Mouse (Mus musculus): ENCODE measurements around the gene Armc3. TPM values are rescaled to one million over a fixed set of nuclear protein-coding genes. Genes with fewer than 3 reads are reported as not detected.

Armc3 gene
- total RNA-seq, 2 experiments from 2014 or later: 1.1 to 1.4 TPM

DNA sequence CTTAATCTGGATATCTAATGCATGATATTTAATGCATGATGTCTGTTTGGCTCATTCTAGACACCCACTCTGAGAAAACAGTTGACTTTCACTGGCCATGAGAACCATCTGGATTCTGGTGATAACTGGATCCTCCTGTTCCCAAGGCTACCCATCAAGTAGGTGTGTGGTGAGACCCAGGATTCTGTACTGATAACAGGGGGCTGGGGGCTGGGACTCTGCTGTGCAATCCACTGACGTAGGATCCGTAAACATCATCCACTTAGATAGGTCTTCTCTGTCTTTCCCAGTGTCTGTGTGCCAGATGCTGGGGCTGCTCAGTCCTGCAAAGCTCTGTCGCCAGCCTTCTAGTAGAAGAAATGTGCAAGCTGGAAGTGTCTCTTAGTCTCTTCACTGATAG, 149.4 kb downstream of the Armc3 start:
- no peak for DNase-seq (ENCODE audit: low spot score in 2 of 2)

DNA sequence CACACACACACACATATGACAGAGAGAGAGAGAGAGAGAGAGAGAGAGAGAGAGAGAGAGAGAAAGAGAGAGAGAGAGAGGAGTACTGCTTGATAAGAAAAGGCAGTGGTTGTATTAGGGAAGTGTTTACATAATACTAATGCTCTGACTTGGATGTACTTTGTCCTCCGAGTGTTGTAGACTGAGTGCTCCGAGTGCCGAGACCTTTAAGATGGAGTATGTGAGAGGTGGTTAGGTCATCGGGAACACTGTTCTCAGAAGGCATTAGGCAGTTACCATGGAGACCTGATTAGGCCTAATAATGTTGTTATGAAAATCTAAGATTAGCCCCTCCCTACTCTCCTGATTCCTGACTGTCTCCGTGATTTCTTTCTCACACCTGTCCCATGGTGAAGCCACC, 151.1 kb downstream of the Armc3 start:
- no peak for DNase-seq (ENCODE audit: low spot score in 2 of 2)

- DNase-seq (ENCODE audit: low spot score in 2 of 2): no peak
These were observed 152.6 kb downstream of the Armc3 start for GRCm38 (mm10) chr2:19351615-19352253.

DNA sequence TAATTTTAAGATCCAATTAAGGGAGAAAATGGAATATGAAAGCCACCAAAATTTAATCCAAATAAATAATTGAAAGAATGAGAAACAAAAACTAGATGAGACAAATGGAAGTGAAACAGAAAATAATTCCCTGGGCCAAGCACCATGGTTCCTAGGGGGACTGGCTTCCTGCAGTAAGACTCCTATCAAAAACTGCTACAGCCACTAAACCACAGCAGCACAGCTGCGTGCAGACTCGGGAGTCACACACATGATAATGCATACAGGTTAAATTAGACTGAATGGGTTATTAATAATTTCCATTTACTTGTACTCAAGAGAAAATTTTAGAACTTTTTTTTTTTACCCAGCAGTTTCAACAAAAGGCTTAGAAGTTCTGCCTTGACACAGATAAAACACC, 154.1 kb downstream of the Armc3 start:
- DNase-seq (ENCODE audit: low spot score in 2 of 2): no peak

Other genes starting within 250 kb of the Armc3 start
- 10 to 100 TPM; 27.1 to 29.8 TPM for gene Pip4k2a, start 201.2 kb upstream of the Armc3 start, total RNA-seq (2021)
- 1 to 10 TPM in 1 of 2 experiments, under 1 TPM in 1; 0.54 to 1.1 TPM for gene 4930426L09Rik, start 201.0 kb upstream of the Armc3 start, total RNA-seq (2021)
- gene Msrb2, start 172.1 kb downstream of the Armc3 start, total RNA-seq (2021): 10 to 100 TPM; 17.4 to 19.4 TPM
- gene Ptf1a, start 246.4 kb downstream of the Armc3 start, total RNA-seq (2021): not detected

Data from layer of hippocampus, postnatal 10 days (tissue).